Mouse (Mus musculus) leukemia stem cell, adult 10-12 weeks (primary cell): ENCODE data around the gene Tmed1. TPM values are rescaled to one million over a fixed set of nuclear protein-coding genes. Genes with fewer than 3 reads are reported as not detected.

Experiments used
- polyA plus RNA-seq: library from polyadenylated mRNA; stranded (reverse); fragments of >175 nt; gene quantifications from 2 replicates; pipeline ENCODE4 v1.2.3, GENCODE M21; 2012; ENCODE audit warnings: low replicate concordance

The Tmed1 gene
- 8.2 and 14.3 TPM in 2 replicates for polyA plus RNA-seq

DNA sequence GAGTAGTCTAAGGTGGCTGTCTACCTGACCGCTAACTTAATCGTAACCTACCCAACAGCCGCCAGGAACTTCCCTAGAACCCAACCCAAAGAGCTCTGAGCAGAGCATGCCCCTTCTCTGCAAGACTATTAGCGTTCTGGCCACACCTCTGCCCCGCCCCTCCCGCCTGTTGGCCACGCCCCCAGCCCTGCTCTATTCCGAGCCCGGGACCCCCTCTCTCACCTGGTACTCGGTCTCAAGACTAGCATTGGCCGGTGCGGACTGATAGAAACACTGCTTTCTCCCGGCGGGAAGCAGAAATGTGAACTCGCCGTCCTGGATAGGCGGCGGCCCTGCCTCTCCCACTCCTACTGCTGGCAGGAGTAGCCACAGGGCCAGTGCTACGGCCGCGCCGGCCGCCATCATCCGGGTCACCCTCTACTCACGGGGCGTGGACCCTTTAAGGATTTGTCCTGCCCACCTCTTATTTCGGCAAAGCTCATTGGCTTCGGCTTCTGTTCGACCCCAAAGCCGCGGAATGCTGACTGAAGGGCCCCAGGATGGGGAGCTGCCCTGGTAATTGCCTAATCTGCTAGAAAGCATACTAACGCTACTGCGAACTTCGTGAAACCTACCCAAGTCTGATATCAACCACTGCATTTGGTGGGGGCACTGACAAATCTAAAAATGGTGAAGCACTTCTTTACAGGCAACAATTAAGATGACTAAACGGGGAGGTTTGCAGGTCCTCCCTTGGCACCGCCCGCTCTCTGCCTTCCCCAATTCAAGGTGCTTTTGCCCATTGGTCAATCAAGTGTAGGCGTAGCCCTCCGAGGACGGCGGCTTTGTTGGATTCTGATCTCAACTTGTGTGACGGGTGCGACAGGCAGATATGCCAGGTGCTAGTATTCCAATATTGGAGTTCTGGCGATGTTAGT lies at the start of gene Tmed1:
Tmed1 (minus strand) TSS at position 481 of the 917 bp plus-strand sequence.

DNA sequence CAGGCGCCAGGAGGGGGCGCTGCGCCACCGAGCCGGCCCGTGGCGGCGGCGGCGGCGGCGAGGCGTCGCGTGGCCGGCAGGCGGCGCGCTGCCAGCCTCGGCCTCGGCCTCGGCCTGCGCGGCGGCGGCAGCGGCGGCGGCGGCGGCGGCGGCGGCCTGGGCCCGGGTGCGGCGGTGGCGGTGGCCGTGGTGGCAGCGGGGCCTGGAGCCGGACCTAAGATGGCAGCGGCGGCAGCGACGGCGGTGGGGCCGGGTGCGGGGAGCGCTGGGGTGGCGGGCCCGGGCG lies 36.7 kb upstream of the Tmed1 start, which contains the start of gene Carm1:
Carm1 (plus strand) TSS at position 106 of the 286 bp plus-strand sequence.

GRCm38 (mm10) chr9:21525937-21526633 lies 16.0 kb upstream of the Tmed1 start, which contains the start of gene AB124611:
Gene AB124611, plus strand, starts transcription at chr9:21526176.

Other genes with a start within 250 kb of the Tmed1 start
- gene Atg4d, start 245.0 kb downstream of the Tmed1 start, polyA plus RNA-seq, result 101 and 110 TPM in 2 replicates
- gene Kri1, start 222.3 kb downstream of the Tmed1 start, polyA plus RNA-seq, result 19.7 and 21.5 TPM in 2 replicates
- gene Cdkn2d, start 218.8 kb downstream of the Tmed1 start, polyA plus RNA-seq, result 15.0 and 27.2 TPM in 2 replicates
- gene Ap1m2, start 197.9 kb downstream of the Tmed1 start, polyA plus RNA-seq, result 0.08 TPM in 1 of 2 replicates, not detected in the other
- 38.6 and 62.0 TPM in 2 replicates for gene Slc44a2, start 189.6 kb downstream of the Tmed1 start, polyA plus RNA-seq
- gene Ilf3, start 142.4 kb downstream of the Tmed1 start, polyA plus RNA-seq, result 37.6 and 56.9 TPM in 2 replicates
- 64.2 and 75.8 TPM in 2 replicates for gene Qtrt1, start 98.4 kb downstream of the Tmed1 start, polyA plus RNA-seq
- gene Dnm2, start 85.3 kb downstream of the Tmed1 start, polyA plus RNA-seq, result 869 and 1,352 TPM in 2 replicates
- 70.9 and 71.6 TPM in 2 replicates for gene AB124611, start 15.9 kb upstream of the Tmed1 start, polyA plus RNA-seq
- 276 and 327 TPM in 2 replicates for gene Carm1, start 36.6 kb upstream of the Tmed1 start, polyA plus RNA-seq
- gene Timm29, start 82.5 kb upstream of the Tmed1 start, polyA plus RNA-seq, result 19.0 and 25.0 TPM in 2 replicates
- 2.5 and 3.0 TPM in 2 replicates for gene Yipf2, start 82.6 kb upstream of the Tmed1 start, polyA plus RNA-seq
- 291 and 327 TPM in 2 replicates for gene Smarca4, start 105.9 kb upstream of the Tmed1 start, polyA plus RNA-seq
- 5.5 and 9.9 TPM in 2 replicates for gene Ldlr, start 213.2 kb upstream of the Tmed1 start, polyA plus RNA-seq